Mouse (Mus musculus) erythroblast, embryonic 14.5 days (primary cell): ENCODE measurements around the gene Srsf4.

Experiments
- GATA1 ChIP-seq: IDR thresholded peaks from 2 replicates; pipeline ENCODE4 v1.6.1; 2012; ENCODE audit warnings: low read length, inconsistent platforms, mixed read lengths
- TAL1 ChIP-seq: IDR thresholded peaks from 3 replicates; pipeline ENCODE4 v1.6.1; 2012; ENCODE audit warnings: low read length, inconsistent platforms, mixed read lengths

DNA sequence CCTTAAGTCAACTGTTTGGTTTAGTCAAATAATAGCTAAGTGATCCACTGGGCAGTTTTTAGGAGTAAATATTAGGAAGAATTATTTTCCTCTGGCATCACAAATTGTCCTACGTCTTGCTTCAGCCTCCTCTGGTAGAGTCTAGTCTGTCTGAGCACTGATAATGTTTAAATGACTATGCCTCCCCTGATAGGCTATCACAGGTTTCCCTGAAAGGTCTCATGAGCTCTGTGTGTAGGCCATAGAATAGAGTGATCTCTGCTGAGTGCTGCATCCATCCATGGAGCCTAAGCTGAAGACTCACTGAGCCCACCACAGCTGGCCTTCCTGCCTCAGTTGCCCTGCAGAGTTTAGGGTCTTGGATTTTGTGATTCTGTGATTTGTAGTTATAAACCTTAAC is 15.1 kb downstream of the Srsf4 start:
- TF ChIP-seq TAL1 (no peak), GATA1 (no peak)
